Mouse (Mus musculus): Measurements from ENCODE around the gene Plekhg3. TPM values are rescaled to one million over a fixed set of nuclear protein-coding genes. Genes with fewer than 3 reads are reported as not detected.

The Plekhg3 gene
- polyA plus RNA-seq (2012; rRNA removed) = 40.8 and 42.4 TPM in 2 replicates

DNA sequence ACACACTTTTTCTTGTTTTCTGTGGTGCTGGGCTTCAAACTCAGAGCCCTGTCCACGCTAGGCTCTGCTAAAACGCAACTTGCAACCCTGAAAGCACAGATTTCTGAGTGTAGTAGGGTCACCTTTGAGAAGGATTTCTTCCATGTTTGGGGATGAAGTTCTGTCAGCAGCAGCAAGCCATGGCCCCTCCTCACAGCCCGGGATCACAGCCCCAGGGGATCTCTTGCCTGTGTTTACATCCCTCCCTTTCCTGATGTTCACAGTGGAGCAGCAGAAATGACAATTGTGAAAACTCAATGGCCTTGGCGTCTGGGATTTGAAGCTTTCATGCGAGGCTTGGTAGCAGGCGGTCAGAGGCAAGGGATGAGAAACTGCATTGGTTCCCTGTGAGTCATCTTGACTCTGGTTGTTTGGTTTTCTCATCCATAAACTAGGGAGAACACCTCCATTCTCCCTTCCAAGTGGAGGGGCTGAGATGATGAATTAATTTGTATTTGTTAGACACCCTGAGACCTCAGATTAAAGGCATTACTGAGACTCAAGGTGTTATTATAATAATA lies at the start of gene Plekhg3:
Plekhg3 (plus strand) TSS at position 312 of the 560 bp plus-strand sequence.

Other genes starting within 250 kb of the Plekhg3 start
- gene Akap5, start 206.0 kb upstream of the Plekhg3 start, polyA plus RNA-seq (2012; rRNA removed) = 0.19 and 0.25 TPM in 2 replicates
- 10.3 and 11.3 TPM in 2 replicates for gene Zbtb25, start 161.3 kb upstream of the Plekhg3 start, polyA plus RNA-seq (2012; rRNA removed)
- gene Zbtb1, start 160.6 kb upstream of the Plekhg3 start, polyA plus RNA-seq (2012; rRNA removed) = 2.5 and 3.6 TPM in 2 replicates
- 49.5 and 53.6 TPM in 2 replicates for gene Hspa2, start 126.7 kb upstream of the Plekhg3 start, polyA plus RNA-seq (2012; rRNA removed)
- 0.49 and 0.70 TPM in 2 replicates for gene Ppp1r36, start 113.4 kb upstream of the Plekhg3 start, polyA plus RNA-seq (2012; rRNA removed)
- gene Sptb, start 179.7 kb downstream of the Plekhg3 start, polyA plus RNA-seq (2012; rRNA removed) = 6.3 and 8.0 TPM in 2 replicates
- 24.5 and 29.9 TPM in 2 replicates for gene Churc1, start 234.6 kb downstream of the Plekhg3 start, polyA plus RNA-seq (2012; rRNA removed)
- 41.0 and 41.8 TPM in 2 replicates for gene Fntb, start 234.7 kb downstream of the Plekhg3 start, polyA plus RNA-seq (2012; rRNA removed)

Data from ovary, adult 2 months (tissue).